Mouse (Mus musculus): ENCODE data around the gene Foxn2.
"Not testable (repeated sequence)": the region's sequence is repeated elsewhere in the genome, so short reads cannot be mapped to it uniquely, and the experiment has no call there.

The Foxn2 gene

DNA sequence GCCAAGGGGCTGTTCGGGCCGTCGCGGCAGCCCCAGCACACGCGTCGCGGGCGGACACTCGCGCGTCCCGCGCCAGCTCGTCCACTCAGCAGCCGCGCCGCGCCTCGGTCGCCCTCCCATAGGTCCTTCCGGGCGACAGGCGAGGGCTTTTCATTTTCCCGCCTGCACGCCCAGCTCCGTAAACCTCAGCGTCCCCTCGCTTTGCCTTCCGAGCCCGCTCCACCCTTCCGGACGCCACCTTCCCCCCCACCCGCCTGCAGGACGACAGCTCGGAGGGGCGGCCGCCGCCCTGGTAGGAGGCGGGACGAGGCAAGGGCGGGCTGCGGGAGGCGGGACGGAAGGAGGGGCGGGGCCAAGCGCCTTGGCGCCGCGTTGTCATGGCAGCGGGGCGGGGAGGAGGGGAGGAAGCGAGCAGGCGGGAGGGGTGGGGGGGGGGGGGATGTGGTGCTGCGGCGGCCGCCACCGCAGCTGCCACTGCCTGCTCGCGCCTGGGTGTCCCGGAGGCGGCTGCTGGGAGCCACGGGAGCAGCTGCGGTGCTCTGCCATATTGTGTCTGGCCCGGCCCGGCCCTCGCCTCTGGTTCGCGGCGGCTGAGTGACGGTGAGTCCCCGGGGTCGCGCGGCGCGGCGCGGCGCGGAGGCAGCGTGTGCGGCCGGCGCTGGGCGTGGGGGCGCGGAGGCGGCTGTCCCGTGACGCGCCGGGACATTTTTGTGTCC is at the start of gene Foxn2:
TSS of gene Foxn2 (plus strand) at position 427 of the 716 bp plus-strand sequence.
- peak; percentile 88 for DNase-seq (ENCODE audit: low read depth)

DNA sequence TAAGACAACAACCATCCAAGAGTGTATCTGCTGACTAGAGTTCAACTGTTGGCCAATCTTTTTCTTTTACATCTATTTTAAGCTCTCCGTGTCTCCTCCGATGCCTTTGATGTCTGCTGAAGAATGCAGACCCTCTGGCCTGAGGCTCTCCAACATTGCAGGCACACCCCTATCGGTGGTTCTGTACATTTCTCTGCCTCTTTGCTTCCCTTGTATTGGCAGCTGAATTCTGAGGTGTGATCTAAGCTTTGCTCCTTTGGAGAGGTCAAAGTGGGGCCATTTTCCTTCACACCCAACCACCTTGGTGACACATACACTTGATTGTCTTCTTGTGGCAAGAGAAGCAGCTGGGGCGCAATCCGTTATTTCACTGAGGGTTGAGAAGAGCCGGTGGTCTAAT is 43.0 kb upstream of the Foxn2 start:
- DNase-seq (ENCODE audit: low read depth) = no peak

DNA sequence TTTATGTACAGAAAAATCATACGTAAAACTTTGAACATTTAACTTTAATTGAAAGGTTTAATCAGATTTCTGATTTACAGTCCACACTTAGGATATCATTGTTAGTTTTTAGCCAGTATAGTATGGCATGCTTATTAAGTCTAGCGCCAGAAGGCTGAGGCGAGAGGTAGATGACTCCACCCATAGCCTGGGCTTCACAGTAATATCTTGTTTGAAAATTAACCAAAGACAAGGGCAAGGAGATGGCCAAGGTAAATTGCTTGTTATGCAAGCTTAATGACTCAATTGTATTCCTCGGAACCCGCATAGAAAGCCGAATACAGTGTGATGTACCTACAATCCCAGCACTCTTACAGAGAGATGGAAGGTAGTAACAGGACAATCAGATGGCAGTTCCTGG is 42.4 kb upstream of the Foxn2 start:
- no peak for DNase-seq (ENCODE audit: low read depth)

DNA sequence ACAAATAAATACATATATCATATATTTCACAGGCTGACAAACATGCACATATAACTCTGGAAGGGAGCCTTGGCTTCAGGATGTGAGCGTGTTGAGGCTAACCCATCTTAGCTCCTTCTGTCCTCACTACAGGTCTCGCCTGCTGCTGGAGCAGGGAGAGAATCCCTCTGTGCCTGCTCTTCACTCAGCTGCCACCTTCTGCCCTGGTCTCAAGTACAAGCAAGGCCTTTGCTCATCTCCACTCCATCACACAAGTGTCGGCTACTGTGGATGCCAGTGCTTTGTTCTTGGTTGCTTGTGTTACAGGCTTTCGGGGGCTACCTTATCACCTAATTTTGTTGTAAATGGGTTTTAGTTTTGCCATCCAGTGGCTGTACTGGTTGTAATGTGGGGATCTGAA is 41.7 kb upstream of the Foxn2 start:
- no peak for DNase-seq (ENCODE audit: low read depth)

DNA sequence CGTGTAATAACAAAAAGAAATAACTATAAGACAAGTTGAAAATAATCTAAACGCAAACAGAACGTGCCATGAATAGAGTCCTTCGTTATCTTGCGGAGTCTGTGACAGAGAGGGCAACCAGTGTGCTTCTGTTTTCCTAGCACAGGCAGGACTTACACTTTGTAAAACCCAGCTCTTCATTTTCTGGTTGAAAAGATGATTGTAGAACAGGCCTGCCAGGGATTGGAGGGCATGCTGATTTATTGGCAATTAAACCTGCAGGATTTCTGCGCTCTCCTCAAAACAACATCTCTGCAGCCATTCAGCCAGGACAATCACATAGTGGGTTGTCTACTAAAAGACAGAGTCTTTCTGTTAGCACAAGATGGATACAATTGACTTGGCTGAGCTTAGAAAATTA is 40.4 kb upstream of the Foxn2 start:
- DNase-seq (ENCODE audit: low read depth) = no peak

DNA sequence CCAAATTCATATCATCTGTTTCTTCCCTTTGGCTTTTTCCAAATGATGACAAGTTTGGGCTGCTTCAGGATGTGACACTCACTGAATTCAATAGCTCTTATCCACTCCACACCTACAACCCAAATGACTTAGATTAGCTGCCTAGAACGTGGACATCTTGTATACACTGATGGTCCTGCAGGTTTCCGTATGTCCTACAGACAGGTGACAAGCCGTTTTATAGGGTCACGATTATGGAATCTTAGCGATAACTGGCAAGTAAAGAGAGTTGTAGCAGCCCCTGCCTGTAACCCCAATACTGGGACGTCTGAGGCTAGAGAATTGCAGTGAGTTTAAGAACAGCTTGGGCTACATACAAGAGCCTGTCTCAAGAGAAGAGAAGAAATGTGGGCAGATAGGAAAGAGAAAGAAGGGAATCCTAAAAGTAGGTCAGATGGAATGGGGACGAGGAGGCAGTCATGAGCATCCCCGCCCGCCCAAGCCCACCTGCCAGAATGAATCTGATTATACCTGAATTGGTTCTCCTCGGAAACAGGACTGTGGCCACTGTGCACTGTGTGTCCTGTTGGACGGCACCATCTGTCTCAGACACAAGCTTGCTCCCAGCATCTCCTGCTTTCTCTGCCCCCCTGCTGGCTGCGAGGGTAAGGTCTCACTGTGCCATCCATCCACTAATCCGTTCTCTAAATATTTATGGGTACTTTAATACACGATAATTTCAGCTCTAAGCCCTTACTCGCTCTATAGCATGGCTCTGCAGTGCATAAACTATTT is 39.6 kb upstream of the Foxn2 start:
- DNase-seq (ENCODE audit: low read depth) = no peak

DNA sequence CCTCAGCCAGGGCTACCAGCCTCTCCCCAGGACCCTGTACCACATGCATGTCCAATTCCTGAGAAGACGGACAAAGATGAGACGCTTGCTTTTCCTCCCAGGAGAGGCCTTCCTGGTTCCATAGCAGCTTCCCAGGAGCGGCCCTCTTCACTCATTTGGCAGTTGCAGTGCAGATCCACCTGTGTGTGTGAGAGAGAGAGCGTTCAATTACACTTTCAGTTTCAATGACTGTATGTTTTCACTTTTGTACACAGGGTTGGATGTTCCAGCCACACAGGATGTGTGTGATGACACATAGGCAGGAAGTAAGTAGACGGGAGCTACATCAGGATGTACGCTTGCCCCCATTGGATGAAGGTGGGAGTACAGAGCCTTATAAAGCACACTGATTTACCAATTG is 37.2 kb upstream of the Foxn2 start:
- DNase-seq (ENCODE audit: low read depth) = no peak

DNA sequence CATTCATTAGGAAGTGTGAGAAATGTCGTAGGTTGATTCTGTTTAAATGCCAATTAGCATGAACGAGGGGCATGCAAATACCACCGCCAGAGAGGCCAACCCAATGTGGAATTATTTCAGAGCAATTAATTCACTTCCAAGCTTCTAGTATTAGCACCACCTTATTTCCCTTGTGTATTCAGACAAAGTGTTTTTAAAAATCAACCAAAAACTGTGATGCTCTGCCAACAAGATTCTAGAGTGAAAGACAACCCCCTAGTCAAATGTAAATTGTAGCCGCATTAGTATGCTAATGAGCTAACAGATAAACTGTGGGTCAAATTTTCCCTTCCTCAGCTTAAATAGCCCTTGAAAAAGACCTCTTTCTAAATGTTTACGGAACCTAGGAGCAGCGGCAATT is 36.0 kb upstream of the Foxn2 start:
- no peak for DNase-seq (ENCODE audit: low read depth)

DNA sequence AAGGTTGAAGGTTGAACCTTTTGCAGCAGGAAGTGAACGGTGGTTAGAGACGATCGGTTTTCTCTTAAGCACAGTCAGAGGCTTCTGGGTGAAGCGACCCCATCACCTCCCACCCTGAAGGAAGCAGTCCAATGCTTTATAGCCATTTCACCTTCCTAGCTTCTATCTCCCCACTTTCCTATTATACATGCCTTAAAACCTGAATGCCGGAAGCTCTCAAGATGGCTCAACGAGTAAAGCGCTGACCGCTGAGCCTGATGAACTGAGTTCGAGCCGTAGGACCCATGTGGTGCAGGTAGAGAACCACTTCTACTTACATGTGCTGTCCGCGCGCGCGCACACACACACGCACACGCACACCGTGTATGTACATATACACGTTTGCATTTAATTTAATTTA is 35.4 kb upstream of the Foxn2 start:
- DNase-seq (ENCODE audit: low read depth) = no peak

DNA sequence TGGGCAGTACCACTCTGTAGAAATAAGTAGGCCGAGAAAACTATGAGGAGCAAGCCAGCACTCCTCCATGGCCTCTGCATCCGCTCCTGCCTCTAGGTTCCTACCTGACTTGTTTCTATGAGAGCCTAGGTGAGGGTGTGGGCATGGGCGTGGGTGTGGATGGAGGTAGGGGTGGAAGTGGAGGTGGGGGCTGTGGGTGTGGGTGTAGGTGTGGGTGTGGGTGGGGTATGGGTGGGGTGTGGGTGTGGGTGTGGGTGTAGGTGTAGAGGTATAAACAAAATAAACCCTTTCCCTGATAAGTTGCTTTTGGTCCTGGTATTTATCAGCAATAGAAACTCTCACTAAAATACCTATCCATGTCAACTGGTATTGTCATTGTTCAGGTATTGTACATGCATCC is 30.8 kb upstream of the Foxn2 start:
- DNase-seq (ENCODE audit: low read depth) = no peak

DNA sequence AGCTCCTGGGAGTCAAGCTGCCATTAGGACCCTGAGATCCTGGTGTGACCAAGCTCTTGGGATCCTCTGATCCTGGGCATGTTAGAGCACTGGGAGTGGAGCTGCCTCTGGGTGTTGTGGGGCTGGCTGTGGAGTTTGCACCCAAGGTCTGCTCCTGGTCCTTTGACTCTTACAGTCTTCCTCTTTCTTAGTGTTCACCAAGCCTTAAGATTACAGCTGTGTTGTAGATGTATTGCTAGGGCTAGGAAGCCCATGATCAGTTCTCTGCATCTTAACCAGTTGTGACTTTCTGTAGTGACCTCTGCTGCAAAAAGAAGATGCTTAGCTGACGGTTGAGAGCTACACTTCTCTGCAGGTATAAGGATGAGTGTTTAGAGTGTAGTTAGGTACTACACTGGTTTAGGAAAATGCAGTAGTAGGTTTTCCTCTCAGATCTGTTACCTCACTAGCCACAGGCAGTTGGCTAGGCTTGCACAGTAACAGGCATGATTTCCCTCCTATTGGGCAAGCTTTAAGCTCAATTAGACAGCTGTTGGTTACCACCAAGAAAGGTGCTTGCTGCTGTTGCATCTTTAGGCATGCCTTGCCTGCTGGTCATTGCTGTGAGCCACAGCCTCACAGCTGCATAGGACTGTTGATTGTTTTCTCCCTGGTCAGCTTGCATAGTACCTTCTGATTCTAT is 27.2 kb upstream of the Foxn2 start:
- DNase-seq (ENCODE audit: low read depth) = no peak

DNA sequence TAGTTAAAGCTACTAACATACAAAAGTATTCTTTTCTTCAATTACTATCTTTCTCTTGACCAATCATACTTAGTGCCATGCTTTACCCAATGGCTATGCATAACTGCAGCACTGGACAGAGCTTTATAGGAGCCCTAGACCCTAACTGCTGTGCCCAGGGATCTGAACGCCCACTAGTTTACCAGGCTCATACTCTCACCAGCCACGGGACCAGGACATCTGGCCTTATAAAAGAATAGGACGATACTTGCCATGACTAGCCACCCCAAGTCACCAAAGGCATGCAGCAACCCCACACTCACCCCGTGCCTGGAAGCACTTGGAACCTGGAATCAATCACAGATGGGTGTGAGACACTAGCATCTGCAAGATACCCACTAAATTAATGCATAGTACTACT is 20.1 kb upstream of the Foxn2 start:
- no peak for DNase-seq (ENCODE audit: low read depth)

DNA sequence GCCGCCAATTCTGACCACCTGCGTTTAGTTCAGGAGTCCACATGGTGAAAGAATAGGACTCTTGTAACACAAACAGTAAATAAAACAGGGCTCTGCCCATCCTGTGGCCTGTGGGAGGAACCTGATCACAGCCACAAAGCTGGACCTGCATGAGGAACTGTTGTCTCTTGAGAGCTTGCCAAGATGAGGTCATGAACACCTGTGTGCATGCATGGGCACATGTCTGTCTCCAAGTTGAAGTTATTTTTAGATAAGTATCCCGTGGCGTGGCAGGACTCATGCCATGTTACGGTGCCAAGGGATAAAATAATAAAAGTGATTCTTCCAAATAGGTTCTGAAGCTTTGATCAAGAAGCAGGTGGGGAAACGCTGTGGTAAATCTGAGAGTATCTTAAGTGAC is 19.3 kb upstream of the Foxn2 start:
- DNase-seq (ENCODE audit: low read depth) = no peak

DNA sequence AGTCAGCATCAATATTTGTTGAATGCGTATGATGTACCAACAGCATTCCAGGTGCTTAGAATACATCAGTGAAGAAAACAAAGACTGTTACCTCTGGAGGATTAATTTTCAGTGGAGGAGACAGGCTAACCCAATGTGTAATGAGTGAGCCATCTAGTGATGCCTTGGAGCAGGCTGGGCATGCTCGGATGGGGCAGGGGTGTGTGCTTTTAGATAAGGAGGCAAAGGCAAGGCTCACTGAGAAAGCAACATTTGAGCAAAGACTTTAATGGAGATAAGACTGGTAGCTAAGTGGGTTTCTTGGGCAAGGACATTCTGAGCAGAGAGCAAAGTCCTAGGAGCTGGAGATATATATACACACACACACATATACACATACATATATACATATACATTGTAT is 9.8 kb upstream of the Foxn2 start:
- DNase-seq (ENCODE audit: low read depth) = peak; percentile 66

DNA sequence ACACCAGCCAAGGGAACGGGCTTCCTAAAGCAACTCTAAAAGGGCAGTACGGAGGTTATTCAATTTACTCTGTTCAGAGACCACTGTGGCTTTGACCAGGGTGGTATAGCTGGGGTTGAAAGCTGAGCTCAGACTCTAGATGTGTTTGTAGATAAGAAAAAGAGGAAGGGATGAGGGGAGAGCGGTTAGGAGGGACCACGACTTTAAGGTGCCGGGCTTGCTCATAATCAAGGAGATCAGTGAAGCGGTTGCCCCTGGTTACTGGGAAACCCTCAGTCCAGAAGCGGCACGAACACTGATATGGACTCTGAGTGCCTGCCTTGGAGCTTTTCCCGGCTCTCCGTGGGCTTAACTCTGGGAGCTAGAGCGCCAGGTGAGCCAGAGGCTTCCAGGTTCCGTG is 9.0 kb upstream of the Foxn2 start:
- no peak for DNase-seq (ENCODE audit: low read depth)

DNA sequence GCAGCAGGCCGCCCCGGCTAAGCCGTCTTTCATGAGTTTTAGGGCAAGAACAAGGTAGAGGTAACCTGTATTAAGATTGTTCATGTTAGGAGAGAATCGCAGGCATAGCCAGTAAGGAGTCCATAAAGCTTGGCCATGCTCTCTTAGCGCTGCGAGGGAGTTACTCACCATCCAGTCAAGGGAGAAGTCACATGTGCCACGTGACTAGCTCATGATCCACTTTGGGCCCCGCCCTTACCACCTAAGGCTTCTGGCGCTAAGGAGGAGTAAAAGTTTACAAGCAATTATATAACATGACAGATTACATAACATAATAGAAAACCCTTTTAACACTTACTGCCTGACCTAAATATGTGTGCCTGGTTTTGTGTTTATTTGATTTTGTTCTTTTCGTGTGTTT is 8.5 kb upstream of the Foxn2 start:
- no peak for DNase-seq (ENCODE audit: low read depth)

DNA sequence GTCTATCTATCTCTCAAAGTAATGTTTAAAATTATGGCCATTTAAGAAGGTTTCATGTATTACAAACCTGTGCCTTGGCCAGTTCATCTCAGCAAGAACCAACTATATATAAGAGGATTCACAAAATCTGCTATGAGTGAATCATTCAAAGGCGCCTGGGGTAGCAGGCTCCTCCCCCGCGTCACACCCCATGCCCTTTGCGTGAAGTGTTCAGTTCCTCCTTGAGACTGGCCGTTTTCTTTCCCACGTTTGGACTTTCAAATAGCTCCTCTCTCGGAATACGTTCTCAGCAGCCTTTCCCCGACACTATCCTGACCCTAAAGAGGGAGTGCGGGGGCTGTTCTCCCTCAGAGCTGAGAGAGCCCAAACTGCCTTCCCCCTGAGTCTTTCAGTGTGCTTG is 5.2 kb upstream of the Foxn2 start:
- DNase-seq (ENCODE audit: low read depth) = no peak

DNA sequence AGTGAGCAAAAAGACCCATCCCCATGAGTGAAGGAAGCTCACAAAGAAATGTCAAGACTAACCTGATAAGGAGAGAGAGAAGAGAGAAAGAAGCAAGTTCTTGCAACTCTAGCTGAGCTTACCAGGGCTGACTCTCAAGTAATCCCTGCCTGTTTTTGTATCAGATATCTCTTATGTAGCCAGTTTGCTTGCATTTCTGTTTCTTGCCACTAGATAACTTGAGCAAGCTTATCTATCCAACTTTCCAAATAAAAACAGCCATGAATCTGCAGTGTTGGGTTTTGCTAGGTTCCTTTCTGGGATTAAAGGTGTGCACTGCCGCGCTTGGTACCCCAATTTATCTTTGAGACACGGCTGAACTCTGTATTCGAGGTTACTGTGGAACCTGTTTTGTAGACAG is 4.2 kb upstream of the Foxn2 start:
- no peak for DNase-seq (ENCODE audit: low read depth)

DNA sequence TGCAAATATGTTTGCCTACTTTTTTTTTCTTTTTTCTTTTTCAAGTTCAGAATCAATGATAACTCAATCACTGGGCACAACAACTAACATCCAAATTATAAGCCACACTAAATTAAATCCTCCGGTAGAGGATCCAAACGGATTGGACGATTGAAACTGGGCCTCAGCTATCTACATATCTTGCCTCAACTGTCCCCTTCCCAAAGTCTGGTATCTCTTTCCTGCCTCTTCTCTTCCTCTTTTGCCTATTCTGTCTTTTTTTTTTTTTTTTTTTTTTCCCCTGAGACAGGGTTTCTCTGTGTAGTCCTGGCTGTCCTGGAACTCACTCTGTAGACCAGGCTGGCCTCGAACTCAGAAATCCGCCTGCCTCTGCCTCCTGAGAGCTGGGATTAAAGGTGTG is 3.8 kb upstream of the Foxn2 start:
- not testable (repeated sequence) for DNase-seq (ENCODE audit: low read depth)

DNA sequence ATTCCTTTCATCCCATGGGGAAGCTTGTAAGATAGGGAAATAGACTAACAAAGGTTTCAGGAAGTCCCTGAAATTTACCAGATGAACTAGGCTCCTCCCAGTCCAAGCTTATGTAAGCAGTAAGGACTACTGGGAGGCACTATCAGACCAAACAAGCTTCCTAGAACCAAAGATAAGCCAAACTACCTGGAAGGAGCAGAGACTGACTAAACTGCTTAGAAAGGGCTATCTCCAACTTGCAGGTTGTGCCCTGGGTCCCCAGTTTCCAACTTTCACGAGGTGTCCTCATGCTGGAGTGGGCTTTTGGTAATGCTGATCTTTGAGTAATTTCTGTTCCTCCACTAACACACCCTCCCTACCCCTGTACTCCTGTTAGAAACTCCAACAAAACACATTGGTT is 3.1 kb upstream of the Foxn2 start:
- peak; percentile 51 for DNase-seq (ENCODE audit: low read depth)

DNA sequence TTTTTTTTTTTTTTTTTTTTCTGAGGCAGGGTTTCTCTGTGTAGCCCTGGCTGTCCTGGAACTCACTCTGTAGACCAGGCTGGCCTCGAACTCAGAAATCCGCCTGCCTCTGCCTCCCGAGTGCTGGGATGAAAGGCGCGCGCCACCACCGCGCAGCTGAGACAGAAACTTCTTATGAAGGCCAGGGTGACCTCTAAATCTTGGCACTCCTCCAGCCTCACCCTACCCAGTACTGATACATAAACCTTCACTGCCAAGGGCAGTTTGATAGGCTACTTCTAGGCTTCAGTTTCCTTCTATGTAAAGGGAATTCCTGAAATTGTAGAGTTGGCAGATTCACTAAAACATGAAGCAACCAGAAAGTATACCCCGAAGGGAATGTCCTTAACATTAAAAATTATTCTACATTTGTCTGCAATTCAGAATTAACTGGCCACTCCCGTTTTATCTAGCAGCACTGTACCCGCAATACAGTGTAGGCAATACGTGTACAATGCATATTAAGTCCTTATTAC is 918 bp upstream of the Foxn2 start:
- DNase-seq (ENCODE audit: low read depth) = no peak

DNA sequence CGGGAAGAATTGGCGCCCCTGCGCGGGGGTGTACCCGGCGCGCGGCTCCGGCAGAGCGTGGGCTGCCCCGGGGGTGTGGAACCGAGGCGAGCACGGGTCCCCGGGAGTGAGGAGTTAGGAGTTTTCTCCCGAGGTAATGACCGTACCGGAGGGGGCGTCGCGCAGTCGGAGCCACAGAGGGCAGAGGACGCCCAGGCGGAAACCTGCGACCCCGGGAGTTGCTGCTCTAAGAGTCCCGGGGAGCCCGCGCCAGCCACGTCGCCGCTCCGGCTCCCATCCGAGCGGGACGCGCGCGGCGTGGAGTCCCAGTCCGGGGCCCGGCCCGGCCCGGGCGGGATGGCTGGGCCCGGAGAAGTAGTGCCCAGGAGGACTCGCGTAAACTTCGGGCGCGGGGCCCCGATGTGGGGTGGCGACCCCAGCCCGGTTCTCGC is 505 bp downstream of the Foxn2 start:
- no peak for DNase-seq (ENCODE audit: low read depth)
